Mouse (Mus musculus) forelimb bud, embryonic 11.5 days (tissue): ENCODE measurements at regions not wholly inside any gene's neighbourhood (a gene's known extent, or its start where the extent isn't known, plus 50 kb on each side); places are given as distances from the start of the nearest gene placed in this dataset.

Experiments used
- DNase-seq: peaks from one replicate; pipeline ENCODE4 v3.0.0-alpha.2; 2012; ENCODE audit warnings: low read depth, low spot score

DNA sequence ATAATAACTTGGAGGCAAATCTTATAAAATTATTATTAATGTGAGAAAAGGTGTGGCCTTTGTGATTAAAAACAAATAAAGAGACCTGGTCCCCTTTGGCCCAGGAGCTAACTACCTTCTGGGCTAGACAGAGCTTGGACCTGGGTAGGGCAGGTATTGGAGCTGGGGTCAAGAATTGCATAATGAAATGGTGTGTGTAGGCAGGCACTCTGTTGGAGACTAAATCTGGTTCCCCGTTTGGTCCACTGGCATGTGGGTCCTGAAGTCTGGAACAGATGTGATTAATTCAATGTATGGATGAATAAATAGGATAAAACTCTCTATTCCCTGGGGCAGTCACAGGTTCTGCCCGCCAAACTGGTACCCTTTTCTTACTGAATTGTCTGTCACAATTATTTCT is 301.3 kb upstream of the Clnk start:
- DNase-seq = no peak

DNA sequence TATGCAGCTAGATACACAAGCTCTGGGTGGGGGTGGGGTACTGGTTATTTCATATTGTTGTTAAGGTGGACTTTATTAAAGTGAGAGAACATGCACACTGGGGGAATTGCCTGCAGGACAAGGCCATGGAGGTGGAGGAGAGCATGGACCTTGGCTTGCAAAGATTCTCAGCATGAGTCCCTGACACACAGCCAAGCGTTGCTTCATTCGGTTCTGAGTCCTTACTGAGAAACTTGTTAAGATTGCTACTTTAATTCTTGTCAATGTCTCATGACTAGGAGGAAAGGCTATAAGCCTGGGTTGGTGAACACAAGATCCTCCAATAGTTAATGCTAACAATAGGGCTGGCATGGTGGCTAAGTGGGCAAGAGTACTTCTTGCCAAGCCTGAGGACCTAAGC is 300.3 kb upstream of the Clnk start:
- no peak for DNase-seq

DNA sequence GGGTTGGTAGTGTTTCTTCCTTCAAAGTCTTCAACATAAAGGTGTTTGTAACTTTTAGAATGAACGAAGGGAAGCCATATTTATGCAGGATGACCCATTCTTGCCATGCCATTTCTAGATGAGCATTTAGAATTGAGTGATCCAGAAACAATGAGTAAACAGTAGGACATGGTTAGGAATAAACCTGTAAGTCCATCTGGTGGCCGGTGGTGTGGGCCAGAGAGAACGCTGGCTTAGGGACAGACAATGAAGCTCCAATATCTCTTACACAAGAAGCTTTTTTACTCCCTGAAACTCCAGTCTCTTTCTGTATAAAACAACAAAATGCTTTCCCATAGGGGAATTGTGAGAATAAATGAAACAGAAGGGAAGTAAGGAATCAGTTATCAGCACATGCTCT is 296.9 kb upstream of the Clnk start:
- DNase-seq = no peak

DNA sequence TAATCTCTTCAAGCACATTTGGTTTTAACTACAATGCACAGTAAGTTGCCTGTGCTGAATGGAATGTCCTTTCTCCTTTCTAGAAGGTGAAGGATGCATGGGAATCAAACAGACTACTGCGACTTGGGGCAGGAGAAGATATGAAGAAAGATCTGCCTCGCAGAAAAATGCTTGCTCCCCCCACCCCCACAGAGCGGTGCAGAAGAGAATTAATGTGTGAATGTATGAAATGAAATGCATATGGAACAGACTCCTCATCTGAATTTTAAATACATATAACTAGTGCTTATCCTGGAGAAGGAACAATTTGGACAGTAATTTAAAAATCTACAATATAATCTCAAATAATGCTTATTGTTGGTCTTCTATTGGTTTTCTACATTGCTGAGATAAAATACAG is 283.0 kb upstream of the Clnk start:
- DNase-seq = no peak

DNA sequence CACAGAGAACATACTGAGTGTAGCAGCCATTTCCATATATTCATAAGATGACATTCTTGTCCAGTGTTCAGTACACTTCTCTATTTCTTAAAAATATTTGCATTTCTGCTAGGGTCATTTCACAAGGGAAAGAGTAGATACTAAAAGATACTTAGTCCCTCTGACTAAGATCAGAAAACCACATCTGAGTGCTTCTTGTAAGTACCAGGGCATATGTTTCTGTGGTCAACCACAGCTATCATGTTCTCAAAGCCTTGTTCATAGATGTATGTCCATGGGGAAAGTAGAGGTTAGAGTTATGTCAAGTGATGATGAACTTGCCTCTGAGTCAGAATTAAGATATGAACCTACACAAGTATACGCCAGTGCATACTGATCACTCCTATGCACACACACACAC is 279.2 kb upstream of the Clnk start:
- DNase-seq = no peak

DNA sequence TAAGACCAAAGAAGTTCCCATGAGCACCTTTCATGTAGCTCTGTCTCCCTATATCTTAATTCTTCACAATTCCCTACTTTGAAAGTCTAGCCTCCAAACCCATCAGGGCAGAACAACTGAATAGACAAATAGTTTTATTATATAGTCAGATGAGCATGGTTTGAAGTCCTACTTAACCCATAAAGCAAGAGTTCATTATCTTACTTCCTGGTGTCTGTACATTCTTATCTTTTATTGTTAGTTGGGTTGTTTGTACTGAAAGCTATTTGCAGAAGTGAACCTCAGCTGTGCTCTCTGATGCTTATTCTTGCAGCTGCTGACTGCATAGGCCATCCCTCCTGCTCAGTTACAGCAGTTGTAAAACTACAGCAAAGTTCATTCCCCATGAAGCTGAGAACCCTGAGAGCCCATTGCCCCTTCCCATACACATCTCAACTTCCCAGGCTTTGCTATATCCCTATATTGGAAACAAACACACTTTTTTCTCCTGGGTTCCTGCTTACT is 276.7 kb upstream of the Clnk start:
- no peak for DNase-seq

DNA sequence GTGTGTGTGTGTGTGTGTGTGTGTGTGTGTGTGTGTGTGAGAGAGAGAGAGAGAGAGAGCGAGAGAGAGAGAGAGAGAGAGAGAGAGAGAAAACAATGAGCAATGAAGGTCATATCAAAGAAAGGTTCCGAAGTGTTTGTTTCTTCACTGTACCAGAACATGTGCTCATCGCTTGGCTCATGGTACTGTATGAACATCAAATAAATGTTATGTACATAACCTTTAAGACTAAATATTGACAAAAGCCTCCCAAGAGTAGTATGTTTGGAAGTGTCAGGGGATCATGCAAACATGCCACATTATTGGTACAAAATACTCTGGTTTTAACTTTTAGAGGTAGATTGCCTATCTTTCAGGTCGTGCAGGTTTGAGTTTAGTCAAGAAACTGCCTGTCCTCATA is 275.3 kb upstream of the Clnk start:
- no peak for DNase-seq

DNA sequence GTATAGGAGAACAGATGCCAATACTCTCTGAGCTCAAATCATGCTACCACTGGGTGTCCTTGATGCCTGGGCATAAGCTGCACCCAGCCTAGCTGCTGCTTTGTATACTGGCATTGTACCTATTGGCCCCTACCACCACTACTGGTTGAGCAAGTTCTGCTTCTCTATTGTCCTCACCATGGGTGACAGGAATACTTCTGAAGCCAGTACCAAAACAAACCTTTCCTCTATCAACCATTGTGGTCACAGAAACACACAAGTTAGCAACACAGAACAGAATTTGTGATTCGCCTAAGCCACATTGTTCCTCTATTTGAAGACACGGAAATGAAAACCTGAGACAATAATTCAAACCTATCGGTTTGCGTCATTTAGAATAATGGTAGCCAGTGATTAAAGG is 274.3 kb upstream of the Clnk start:
- DNase-seq = no peak

DNA sequence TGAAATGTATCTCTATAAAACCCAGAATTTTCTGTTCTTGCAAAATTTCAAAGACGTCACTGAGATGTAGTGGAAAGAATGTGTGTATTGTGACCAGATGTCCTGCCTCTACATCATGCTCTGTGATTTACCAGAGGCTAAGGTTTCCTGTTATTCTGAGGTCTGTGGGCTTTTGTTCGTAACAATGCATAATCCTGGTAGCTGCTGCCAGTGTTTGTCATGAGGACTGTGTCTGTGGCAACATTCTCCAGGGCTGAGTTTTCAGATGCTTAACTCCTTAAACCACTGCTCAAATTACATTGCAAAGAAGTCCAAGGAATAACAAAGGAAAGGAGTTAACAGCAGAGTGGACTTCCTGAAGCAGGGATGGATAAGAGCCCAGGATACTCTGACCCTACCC is 269.0 kb upstream of the Clnk start:
- peak; percentile 10 for DNase-seq

DNA sequence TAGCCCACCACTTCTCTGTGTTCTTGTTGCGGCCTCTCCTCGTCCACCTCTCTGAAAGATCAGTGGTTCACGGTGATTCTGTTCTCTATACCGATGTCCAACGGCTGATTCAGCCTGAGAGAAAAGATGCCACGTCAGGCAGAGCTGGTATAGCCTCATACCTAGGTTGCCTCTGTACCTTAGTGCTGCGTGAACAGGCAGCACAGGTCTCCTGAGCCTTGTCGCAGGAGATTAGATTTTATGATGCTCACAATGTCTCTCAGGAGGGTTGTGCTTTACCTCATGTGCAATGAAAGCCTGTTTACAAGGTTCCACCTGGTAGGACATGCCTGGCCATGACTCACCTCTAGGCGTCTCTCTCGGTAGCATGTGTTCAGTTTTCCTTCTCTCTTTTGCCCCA is 267.6 kb upstream of the Clnk start:
- no peak for DNase-seq

DNA sequence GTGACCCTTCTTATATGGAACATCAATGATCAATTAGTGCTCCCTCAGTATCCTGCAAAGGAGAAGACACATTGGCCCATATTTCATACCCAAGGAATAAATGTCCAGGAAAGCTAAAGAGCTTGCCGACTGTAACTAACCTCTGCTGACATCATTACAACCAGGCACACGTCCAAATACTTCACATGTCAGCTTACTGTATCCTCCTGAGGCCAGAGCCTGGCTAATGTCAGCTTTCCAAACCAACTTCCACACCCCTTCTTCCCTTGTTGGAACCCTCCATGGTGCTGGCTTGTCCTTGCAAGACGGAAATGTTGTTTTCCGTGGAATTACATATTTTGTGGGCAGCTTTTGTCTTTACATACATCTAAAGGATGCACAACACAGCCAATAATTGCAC is 267.0 kb upstream of the Clnk start:
- DNase-seq = no peak

DNA sequence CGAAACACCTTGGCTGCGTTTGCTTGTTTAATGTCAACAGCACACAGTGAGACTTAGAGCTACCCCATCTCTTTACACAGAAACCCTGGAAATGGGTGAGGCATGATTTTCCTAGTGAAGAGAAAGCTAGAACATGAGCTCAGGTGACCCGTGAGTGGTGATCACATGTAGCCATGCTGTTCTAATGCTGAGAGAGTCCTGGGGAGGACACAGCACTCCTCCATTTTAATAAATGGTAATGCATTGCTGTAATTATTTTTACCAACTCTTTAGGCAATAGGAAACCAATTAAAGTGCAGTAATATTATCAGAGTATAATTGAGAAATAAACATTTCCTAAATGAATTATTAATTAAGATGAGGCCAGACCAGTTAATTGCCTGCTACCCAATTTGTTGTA is 261.8 kb upstream of the Clnk start:
- DNase-seq = no peak

DNA sequence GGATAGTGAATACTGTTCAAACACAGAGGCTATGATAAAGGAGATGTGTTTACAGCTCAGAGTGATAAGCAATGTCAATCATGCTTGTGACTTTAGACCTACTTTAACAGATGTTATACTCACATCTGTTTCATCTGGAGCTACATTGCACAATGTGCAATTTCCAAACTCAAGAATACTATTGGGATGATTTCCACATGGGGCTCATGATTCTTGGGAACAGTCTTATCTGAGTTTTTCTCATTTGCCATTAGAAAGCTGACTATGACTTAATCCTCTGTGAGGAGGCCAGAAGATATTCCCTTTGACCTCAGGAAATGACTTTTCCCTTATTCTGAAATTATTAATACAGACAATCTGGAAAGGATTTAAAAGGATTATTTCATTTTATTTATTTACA is 252.3 kb upstream of the Clnk start:
- no peak for DNase-seq

DNA sequence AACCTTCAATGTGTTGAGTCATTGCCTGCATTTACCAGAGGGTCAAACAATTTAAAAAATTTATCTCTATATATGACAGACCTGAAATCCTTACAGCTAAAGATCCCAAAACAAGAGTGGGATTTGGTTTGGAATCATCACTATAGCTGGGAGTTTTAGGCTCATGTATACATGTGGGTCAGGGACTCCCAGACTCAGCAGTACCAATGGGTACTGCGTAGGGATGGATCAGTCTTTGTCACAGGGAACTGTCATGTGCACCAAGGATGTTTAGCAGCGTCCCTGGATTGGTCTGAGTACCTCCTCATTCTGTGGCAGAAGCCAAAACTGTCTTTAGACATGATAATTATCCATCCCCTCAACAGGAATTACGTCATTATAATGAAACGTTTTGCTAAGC is 250.2 kb upstream of the Clnk start:
- DNase-seq = no peak

DNA sequence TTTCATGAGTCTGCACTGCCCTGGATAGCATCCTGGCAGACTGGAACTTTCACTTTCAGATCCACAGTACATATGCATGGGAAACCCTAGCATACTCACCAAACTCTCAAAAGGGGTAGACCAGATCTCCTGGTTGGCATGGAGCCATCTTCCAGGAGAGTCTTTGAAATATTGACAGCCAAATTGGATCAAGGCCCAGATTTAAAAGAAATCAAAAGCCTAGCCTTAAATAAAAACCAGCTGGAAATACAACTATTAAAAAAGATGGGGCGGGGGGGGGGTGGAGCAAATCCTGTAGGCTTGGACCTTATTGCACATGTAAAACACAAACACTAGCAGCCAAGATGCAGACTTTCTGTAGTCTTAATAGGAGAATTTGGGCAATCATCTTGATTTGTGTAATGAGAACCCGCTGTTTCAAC is 249.7 kb upstream of the Clnk start:
- DNase-seq = no peak

DNA sequence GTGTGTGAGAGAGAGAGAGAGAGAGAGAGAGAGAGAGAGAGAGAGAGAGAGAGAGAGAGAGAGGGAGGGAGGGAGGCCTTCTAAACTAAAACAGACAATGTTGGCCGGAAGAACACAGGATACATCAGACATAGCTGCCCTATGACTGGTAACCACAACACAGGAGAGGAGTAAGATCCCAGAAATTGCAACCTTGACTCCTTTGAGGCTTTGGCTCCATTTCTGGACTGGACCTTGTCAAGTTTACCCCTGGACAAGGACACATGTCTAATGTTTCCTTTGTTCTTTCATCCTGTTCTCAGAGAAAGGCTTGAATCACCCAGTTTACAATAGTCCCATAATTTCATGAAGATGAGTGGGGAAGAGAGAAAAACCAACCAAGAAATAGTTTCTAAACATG is 233.7 kb upstream of the Clnk start:
- DNase-seq = no peak

DNA sequence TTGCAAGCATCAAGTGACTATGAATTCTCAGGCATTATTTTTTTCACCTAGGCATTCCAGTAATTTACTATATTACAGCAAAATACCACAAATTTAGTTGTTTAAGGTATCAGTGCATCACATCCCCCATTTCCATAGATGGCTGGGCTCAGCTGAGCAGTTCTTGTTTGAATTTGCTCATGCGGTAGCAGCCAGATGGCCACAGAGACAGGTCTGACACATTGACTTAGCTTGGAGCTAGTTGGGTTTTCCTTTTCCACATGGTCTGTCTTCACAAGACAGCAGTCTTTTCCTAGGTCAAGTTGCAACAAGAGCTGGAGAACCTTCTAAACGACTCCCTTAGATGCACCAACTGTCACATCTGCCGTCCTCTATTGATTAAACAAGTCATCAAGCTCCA is 232.9 kb upstream of the Clnk start:
- no peak for DNase-seq

DNA sequence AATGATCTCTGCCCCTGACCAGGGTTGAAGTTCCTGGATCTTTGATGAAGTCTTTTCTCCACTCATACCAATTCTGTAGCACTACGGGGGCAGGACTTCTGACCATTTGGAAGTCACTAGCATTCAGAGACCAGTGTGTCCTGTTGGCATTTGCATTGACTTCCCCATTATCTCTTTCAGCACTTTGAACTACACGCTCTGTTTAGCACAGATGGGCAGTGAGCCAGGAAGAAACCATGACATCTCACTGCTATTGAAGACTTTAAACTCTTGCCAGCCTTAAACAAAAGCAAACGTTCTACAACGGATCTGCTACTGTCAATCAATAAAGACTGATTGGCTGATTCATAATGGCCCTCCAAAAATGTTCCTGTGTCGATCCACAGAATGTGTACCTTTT is 222.5 kb upstream of the Clnk start:
- DNase-seq = no peak

DNA sequence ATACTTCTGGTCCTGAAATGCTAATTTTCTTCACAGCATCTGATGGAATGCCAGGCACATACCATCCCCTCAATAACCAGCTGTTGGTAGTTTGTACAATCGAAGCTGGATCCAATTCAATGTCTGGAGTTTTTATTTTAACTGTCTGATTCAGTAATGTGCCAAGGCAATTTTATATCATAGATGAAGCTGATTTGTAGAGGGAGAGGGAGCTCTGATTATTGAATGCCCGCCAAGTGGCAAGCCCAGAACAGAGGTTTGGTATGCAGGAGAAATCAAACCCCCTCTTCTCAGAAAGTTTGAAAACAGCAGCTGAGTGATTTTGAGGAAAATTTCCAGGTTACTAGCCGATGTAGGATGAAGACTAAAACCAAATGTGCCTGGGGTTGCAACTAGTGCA is 218.3 kb upstream of the Clnk start:
- no peak for DNase-seq

DNA sequence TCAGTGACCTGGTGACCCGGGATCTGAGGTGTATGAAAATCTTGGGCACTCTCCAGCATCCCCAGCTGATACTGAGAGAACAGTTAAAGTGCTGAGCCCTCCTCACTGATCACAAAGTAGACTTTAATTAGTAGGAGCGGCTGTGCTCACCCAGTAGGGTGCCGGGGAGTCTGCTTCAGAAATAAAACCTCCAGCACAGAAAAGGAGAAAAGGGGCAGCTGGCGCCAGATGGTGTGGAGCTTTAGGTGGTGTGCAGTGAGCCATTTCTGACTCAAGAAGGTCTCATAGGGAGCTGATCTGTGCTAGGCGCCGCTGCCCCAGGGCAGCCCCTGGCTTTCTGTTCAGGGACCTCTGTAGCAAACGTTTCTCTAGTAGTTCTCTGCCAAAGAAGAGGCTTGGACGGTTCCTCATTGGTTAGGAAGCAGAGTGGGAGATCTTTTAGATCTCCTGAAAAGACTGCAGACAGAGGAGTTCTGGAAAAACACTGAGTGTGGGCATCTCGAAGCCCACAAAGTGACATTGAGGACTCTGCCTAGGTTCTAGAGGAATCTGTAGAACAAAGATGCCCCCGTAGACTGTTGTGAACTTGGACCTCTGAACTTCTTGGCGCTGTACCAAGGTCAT is 200.1 kb upstream of the Clnk start:
- peak; percentile 9 for DNase-seq

DNA sequence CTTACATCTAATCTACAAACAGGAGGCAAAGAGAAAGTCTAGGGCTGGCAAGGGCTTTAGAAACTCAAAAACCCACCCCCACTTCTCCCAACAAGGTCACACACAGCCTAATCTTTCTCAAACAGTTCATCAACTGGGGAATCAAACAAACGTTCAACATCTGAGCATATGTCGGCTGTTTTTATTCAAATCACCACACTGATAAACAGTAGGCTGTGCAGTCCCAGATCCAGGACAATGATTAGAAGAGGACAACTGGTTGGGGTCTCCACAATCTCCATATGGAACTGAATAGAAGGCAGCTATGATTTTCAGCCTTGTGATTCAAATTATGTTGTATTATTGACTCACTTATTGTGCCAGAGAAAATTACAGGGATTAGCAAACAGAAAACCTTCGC is 193.1 kb upstream of the Clnk start:
- no peak for DNase-seq

DNA sequence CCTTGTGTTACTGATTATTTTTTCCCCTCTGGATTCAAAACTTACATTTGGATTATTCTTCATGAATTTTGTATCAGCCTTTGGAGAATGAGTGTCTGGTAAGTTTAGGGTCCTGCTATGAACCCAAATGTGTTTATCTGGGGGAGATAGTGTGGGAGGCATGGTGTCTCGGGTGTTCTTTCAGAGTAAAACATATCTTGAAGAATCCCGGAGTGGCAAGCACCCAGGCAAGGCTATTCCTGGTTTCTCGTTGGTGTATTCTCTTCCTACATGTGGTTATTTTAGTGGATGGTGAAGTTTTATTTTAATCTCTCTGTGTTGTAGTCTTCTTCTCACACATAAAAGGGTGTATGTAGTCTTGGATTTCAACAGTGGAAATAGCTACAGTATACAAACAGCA is 186.4 kb upstream of the Clnk start:
- DNase-seq = no peak

DNA sequence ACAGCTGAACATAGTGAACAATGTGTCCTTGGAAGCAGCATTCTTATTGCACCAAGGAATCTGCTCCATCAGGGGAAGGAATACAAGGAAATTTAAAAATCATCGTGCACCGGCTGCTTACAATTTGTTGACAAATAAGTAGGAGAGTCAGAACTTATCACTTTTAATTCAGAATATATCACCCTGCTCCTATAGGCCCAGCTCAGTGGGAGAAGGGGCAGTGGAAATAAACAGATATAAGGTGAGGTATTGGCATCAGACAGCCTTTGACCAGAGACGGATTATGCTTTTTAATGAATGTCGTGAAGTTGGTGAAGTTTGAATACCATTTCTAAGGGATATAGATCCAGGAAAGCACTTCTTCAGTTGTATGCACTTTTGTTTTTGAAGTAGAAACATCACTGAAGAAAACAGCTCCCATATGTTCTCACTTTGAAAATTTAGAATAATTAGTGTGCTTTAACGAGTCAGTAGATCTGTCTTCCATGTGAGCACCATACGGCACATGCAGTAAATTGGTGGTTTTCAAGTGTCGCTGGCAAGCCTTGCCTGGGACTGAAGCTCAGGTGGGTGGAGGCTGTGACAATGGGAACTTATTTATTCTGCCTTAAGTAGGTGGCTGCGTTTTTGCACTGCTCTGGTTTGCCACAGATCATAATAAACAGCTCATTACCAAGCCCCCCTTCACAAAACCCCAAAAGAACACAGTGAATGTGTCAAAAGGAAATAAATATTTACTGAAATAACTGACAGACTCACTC is 176.1 kb upstream of the Clnk start:
- DNase-seq = peak; percentile 17

DNA sequence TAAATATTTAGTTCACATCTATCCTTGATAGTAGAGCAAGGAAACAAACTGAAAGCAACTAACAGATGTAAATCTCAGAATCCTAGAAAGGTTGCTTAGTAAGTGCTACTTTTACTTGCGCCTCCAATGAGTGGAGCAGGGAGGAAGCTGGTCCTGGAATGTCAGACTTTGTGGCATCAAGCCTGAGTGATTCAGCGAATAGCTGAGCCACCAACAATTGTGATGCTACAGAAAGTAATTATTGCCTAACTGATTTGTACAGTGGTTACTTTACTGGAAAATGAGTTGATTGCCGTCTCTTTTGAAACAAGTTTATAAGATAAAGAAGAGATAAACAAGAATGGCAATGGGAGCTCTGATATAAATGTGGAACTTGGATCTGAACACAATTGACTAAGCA is 173.9 kb upstream of the Clnk start:
- DNase-seq = no peak
